Mouse (Mus musculus): ENCODE data around the gene Ankrd44. TPM values are rescaled to one million over a fixed set of nuclear protein-coding genes. Genes with fewer than 3 reads are reported as not detected.

Ankrd44 gene
- polyA plus RNA-seq, 1 experiment from 2014 or later, result 22.5 TPM

DNA sequence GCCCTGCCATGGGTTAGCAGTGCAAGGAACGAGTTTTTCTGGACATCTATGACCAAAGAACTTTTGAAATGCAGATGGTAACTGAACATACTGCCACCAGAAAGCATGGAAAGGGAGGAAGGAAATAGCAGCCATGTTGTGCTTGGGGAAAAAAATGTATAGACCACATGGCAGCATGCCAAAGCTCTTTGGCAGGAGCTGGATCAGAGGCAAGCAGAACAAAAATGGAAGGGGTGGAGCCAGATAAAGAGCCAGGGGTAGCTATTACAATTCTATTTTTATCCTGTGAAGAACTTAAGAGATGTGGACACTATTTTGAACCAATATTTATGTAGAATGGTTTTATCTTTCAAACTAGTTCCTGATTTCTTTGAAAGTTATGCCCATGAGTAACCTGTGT is 215.6 kb downstream of the Ankrd44 start:
- H3K27me3 ChIP-seq (ENCODE audit: control insufficient read depth, insufficient read depth, low read length), result no peaks in the 10 kb centered on the region
- no peak overlapping the region for H3K4me2 ChIP-seq (replicated peaks; ENCODE audit: low read depth, low read length)
- H3K9me3 ChIP-seq (ENCODE audit: control insufficient read depth, low read depth, low read length), result no peaks in the 10 kb centered on the region
- no peak overlapping the region for H3K27ac ChIP-seq (ENCODE audit: low read length)
- H3K4me1 ChIP-seq (ENCODE audit: control insufficient read depth, insufficient read depth, low read length), result peaks cover 5% of the 10 kb centered on the region; the same call in 1 of the 2 replicates
- 0 out of 2 replicates have a peak, but pooled peaks have one; percentile 3 for ATAC-seq (ENCODE audit: insufficient number of reproducible peaks, insufficient read depth, low FRiP score, low read depth)
- H3K9ac ChIP-seq (replicated peaks; ENCODE audit: low read depth, low read length), result no peak overlapping the region
- H3K36me3 ChIP-seq (ENCODE audit: control insufficient read depth, insufficient read depth, low read length), result no peaks in the 10 kb centered on the region
- no peak overlapping the region for H3K4me3 ChIP-seq (ENCODE audit: low read depth, low read length)
- 63% methylated on average over 1 of the region's 1 CpGs for whole genome bisulfite sequencing

DNA sequence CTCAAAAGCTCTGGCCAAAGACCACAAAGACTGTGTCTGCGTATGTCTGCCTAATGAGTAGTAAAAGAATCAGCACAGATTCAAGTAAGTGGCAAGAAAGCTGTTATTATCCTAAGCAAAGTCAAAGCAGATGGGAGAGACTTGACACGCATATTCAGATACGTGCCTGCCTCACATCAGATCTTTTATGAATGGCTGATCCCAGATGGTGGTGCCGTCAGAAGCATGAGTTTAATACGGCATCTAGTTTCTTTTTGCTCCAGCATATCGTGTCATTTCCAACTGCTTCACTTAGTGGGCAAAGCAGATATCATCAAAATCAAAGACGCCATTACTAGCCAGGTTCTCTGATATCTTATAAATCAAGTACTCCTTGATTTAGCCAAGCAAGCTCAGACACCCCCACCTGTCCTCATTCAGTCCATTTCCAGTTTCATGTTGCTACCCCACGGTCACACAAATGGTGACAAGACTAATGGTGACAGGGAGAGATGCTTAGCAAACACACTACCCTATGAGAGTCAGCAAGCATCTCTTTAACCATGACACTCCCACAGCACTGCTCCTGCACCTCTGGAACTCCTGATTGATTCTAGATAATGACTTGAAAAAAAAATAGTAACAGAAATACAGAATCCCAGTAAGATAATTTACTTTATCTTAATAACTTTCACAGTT is 218.2 kb downstream of the Ankrd44 start:
- H3K27ac ChIP-seq (ENCODE audit: low read length), result no peak overlapping the region
- 83% methylated on average over 8 of the region's 8 CpGs for WGBS

DNA sequence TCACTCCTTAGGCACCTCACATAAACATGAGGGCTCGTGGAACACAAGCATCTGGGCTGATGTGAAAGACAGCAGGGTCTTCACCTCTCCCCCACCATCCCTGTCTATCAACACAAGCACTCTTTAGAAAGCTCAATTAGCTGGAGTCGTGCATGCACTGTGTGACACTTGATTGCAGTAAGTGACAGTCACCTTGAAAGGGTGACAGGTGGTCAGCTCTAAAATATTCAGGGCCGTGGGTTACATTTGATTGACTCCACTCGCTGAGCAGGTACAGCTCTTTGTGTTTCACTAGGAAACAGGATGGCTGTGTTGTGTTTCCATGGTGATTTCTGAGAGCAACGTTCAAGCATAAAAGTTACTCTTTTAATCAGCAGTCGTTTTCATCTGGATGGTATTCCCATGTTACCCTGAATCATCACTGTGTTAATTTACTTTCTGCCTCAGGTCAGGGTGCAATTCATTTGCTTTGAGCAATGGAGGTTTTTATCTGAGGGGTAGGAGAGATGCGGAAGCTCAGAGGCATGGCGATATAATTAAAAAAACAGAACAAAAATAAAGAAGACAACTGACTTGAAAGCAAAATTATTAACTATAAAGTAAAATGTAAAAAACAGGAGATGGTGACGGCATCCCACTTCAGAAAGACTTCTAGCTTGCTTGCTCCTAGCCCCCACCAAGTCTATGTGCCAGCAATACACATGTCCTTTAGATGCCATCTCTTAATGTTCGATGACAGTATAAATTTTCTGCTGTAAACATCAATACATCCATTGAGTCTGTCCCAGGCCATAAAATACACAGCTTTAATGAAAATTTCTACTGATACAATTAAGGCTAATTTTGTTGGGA is 218.9 kb downstream of the Ankrd44 start:
- Histone ChIP-seq H3K9me3 (ENCODE audit: control insufficient read depth, low read depth, low read length) (no peaks in the 10 kb centered on the region), H3K4me2 (replicated peaks; ENCODE audit: low read depth, low read length) (no peak overlapping the region), H3K4me1 (ENCODE audit: control insufficient read depth, insufficient read depth, low read length) (no peaks in the 10 kb centered on the region), H3K36me3 (ENCODE audit: control insufficient read depth, insufficient read depth, low read length) (no peaks in the 10 kb centered on the region), H3K4me3 (ENCODE audit: low read depth, low read length) (no peak overlapping the region), H3K27me3 (ENCODE audit: control insufficient read depth, insufficient read depth, low read length) (no peaks in the 10 kb centered on the region), H3K9ac (replicated peaks; ENCODE audit: low read depth, low read length) (no peak overlapping the region), H3K27ac (ENCODE audit: low read length) (no peak overlapping the region)
- WGBS, result 73% methylated on average over 10 of the region's 10 CpGs
- no peak for ATAC-seq (ENCODE audit: insufficient number of reproducible peaks, insufficient read depth, low FRiP score, low read depth)

More for the DNA sequence above, 218.2 kb downstream of the Ankrd44 start:
- no peaks in the 10 kb centered on the region for H3K9me3 ChIP-seq (ENCODE audit: control insufficient read depth, low read depth, low read length)
- no peaks in the 10 kb centered on the region for H3K4me1 ChIP-seq (ENCODE audit: control insufficient read depth, insufficient read depth, low read length)
- no peak overlapping the region for H3K4me3 ChIP-seq (ENCODE audit: low read depth, low read length)
- H3K9ac ChIP-seq (replicated peaks; ENCODE audit: low read depth, low read length), result no peak overlapping the region
- no peaks in the 10 kb centered on the region for H3K36me3 ChIP-seq (ENCODE audit: control insufficient read depth, insufficient read depth, low read length)
- no peak for ATAC-seq (ENCODE audit: insufficient number of reproducible peaks, insufficient read depth, low FRiP score, low read depth)
- no peaks in the 10 kb centered on the region for H3K27me3 ChIP-seq (ENCODE audit: control insufficient read depth, insufficient read depth, low read length)
- H3K4me2 ChIP-seq (replicated peaks; ENCODE audit: low read depth, low read length), result no peak overlapping the region

DNA sequence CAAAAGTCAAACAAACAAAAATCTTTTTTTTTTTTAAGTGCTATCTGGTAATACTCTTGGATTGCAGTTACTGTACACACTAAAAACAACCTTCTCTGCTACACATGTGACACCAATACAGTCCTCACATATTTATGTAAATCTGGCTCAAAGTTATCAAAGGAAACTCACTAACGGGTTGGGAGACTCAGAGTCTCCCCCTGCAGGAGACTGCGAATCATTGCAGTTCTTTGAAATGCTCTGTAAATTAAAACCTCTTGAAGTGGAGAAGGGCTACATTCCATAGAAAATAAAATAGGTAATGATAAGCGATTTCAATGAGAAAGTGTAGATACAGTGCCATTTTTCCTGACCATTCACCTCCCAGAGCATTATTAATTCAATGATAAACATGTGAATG is 219.6 kb downstream of the Ankrd44 start:
- Histone ChIP-seq H3K4me3 (ENCODE audit: low read depth, low read length) (no peak overlapping the region), H3K36me3 (ENCODE audit: control insufficient read depth, insufficient read depth, low read length) (no peaks in the 10 kb centered on the region), H3K9ac (replicated peaks; ENCODE audit: low read depth, low read length) (no peak overlapping the region), H3K4me2 (replicated peaks; ENCODE audit: low read depth, low read length) (no peak overlapping the region), H3K27me3 (ENCODE audit: control insufficient read depth, insufficient read depth, low read length) (no peaks in the 10 kb centered on the region), H3K27ac (ENCODE audit: low read length) (no peak overlapping the region), H3K4me1 (ENCODE audit: control insufficient read depth, insufficient read depth, low read length) (no peaks in the 10 kb centered on the region), H3K9me3 (ENCODE audit: control insufficient read depth, low read depth, low read length) (no peaks in the 10 kb centered on the region)
- 25% methylated on average over 3 of the region's 3 CpGs for WGBS
- ATAC-seq (ENCODE audit: insufficient number of reproducible peaks, insufficient read depth, low FRiP score, low read depth), result no peak

DNA sequence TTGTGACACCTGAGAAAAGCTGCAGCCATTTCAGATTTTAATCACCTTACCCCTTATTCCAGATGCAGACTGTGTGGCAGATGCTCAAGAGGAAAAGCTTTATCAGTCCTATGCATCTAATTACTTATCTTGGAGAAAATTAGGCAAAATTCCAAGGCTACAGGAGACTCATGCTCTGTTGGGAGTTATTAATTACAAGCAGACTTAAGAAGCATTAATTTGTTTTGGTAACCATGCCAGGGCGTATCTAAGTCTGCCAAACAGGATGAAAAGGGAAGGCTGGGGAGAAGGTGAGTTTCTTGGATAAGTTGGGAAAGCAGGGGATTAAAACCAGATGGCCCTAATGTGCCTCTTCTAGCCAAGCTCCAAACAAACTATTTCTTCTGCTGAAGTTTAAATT is 222.7 kb downstream of the Ankrd44 start:
- 39% methylated on average over 1 of the region's 1 CpGs for WGBS
- no peak overlapping the region for H3K4me3 ChIP-seq (ENCODE audit: low read depth, low read length)

DNA sequence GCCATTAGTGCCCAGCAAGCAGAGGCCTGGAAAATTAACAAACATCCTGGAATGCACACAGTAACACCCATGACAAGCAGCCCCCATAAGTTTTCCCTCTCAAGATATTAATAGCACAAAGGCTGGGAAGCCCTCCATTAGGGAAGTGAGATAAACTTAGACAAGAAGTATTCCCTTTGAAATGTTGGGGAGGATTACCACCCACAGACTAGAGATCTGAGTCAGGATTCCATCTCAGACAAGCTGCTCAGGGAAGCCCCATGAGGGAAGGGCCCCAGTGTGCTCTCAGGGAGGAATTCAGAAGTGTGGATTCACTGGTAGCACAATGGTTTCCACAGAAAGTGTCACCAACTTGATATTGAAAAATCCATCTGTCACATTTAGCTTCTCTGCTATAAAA is 223.3 kb downstream of the Ankrd44 start:
- H3K36me3 ChIP-seq (ENCODE audit: control insufficient read depth, insufficient read depth, low read length), result no peaks in the 10 kb centered on the region
- no peaks in the 10 kb centered on the region for H3K4me1 ChIP-seq (ENCODE audit: control insufficient read depth, insufficient read depth, low read length)
- no peak overlapping the region for H3K9ac ChIP-seq (replicated peaks; ENCODE audit: low read depth, low read length)
- no peaks in the 10 kb centered on the region for H3K9me3 ChIP-seq (ENCODE audit: control insufficient read depth, low read depth, low read length)
- ATAC-seq (ENCODE audit: insufficient number of reproducible peaks, insufficient read depth, low FRiP score, low read depth), result no peak
- no peak overlapping the region for H3K27ac ChIP-seq (ENCODE audit: low read length)
- no peaks in the 10 kb centered on the region for H3K27me3 ChIP-seq (ENCODE audit: control insufficient read depth, insufficient read depth, low read length)
- no peak overlapping the region for H3K4me3 ChIP-seq (ENCODE audit: low read depth, low read length)
- H3K4me2 ChIP-seq (replicated peaks; ENCODE audit: low read depth, low read length), result no peak overlapping the region

More for the DNA sequence above, 222.7 kb downstream of the Ankrd44 start:
- Histone ChIP-seq H3K27me3 (ENCODE audit: control insufficient read depth, insufficient read depth, low read length) (no peaks in the 10 kb centered on the region), H3K9ac (replicated peaks; ENCODE audit: low read depth, low read length) (no peak overlapping the region), H3K4me1 (ENCODE audit: control insufficient read depth, insufficient read depth, low read length) (no peaks in the 10 kb centered on the region), H3K4me2 (replicated peaks; ENCODE audit: low read depth, low read length) (no peak overlapping the region), H3K36me3 (ENCODE audit: control insufficient read depth, insufficient read depth, low read length) (no peaks in the 10 kb centered on the region), H3K27ac (ENCODE audit: low read length) (no peak overlapping the region), H3K9me3 (ENCODE audit: control insufficient read depth, low read depth, low read length) (no peaks in the 10 kb centered on the region)
- no peak for ATAC-seq (ENCODE audit: insufficient number of reproducible peaks, insufficient read depth, low FRiP score, low read depth)

DNA sequence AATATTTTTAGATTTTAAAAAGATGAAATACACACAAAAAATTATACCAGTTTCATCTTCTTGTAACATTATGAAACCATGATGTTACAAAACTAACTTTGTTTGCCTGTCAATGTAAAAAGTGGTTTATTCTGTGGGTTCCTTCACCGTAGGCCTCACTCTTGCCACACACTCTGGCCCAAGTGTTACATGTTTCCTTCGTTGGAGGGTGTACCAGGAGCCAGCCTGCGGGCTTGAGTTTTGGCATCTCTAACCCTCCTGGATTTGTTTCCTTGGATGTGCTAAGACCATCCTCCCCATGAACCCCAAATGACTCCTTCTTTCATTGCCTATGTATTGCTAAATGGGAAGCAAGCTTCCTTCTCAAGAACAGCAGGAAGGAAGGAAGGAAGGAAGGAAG is 230.8 kb downstream of the Ankrd44 start:
- no peaks in the 10 kb centered on the region for H3K27me3 ChIP-seq (ENCODE audit: control insufficient read depth, insufficient read depth, low read length)
- no peaks in the 10 kb centered on the region for H3K9me3 ChIP-seq (ENCODE audit: control insufficient read depth, low read depth, low read length)
- no peak overlapping the region for H3K9ac ChIP-seq (replicated peaks; ENCODE audit: low read depth, low read length)
- H3K4me3 ChIP-seq (ENCODE audit: low read depth, low read length), result no peak overlapping the region
- no peaks in the 10 kb centered on the region for H3K4me1 ChIP-seq (ENCODE audit: control insufficient read depth, insufficient read depth, low read length)
- WGBS, result 95% methylated on average over 3 of the region's 3 CpGs
- H3K36me3 ChIP-seq (ENCODE audit: control insufficient read depth, insufficient read depth, low read length), result no peaks in the 10 kb centered on the region
- no peak overlapping the region for H3K4me2 ChIP-seq (replicated peaks; ENCODE audit: low read depth, low read length)
- H3K27ac ChIP-seq (ENCODE audit: low read length), result no peak overlapping the region
- ATAC-seq (ENCODE audit: insufficient number of reproducible peaks, insufficient read depth, low FRiP score, low read depth), result no peak

DNA sequence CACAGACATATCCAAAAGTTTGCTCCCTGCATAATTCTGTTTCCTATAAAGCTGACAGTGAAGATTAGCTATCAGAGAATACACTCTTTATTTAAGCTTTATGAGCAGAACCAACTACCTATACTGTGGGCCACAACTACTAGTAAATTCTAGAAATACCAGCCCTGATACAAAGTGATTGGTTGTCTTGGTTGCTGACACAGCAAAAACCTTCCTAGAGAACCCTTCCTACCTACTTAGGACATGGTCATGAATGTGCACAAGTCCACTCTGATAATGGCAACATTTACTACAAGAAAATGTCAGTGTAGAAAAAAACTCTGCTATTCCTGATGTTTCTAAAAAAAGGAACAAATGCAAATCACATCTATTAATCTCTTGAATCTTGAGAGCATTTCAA is 234.4 kb downstream of the Ankrd44 start:
- H3K4me2 ChIP-seq (replicated peaks; ENCODE audit: low read depth, low read length), result no peak overlapping the region
- H3K36me3 ChIP-seq (ENCODE audit: control insufficient read depth, insufficient read depth, low read length), result no peaks in the 10 kb centered on the region
- no peaks in the 10 kb centered on the region for H3K4me1 ChIP-seq (ENCODE audit: control insufficient read depth, insufficient read depth, low read length)
- ATAC-seq (ENCODE audit: insufficient number of reproducible peaks, insufficient read depth, low FRiP score, low read depth), result no peak
- H3K9me3 ChIP-seq (ENCODE audit: control insufficient read depth, low read depth, low read length), result no peaks in the 10 kb centered on the region
- no peak overlapping the region for H3K4me3 ChIP-seq (ENCODE audit: low read depth, low read length)
- H3K27me3 ChIP-seq (ENCODE audit: control insufficient read depth, insufficient read depth, low read length), result no peaks in the 10 kb centered on the region
- no peak overlapping the region for H3K9ac ChIP-seq (replicated peaks; ENCODE audit: low read depth, low read length)
- H3K27ac ChIP-seq (ENCODE audit: low read length), result no peak overlapping the region

Measured in stomach, embryonic 14.5 days (tissue).